Mouse (Mus musculus) gastrocnemius, postnatal 10 days (tissue): Measurements from ENCODE around the gene Chac1. TPM values are rescaled to one million over a fixed set of nuclear protein-coding genes. Genes with fewer than 3 reads are reported as not detected.

Source experiments
- DNase-seq: peaks from one replicate; pipeline ENCODE4 v3.0.0; 2021; ENCODE audit warnings: mixed read lengths
- total RNA-seq, 2 experiments: library from RNA; stranded (reverse); gene quantifications; 2 replicates each; pipeline ENCODE4 v1.2.3; 2021

Gene Chac1
- total RNA-seq, 2 experiments from 2014 or later = 7.0 to 18.8 TPM

GRCm38 (mm10) chr2:119327942-119328526 lies 23.0 kb upstream of the Chac1 start:
- DNase-seq = no peak

- DNase-seq = no peak
Observed at GRCm38 (mm10) chr2:119328546-119328945, 22.5 kb upstream of the Chac1 start.

- no peak for DNase-seq
Observed at GRCm38 (mm10) chr2:119329123-119329817, 21.8 kb upstream of the Chac1 start.

DNA sequence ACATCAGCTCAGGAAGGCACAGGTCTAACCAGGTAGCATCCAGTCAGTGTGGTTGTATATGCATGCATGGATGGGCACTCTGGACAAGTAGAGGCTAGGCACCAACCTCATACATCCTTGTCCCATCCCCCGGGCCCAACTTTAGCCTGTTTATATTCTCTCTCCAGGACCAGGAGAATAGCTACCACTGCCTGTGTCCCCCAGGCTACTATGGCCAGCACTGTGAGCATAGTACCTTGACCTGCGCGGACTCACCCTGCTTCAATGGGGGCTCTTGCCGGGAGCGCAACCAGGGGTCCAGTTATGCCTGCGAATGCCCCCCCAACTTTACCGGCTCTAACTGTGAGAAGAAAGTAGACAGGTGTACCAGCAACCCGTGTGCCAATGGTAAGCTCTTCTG lies 20.2 kb upstream of the Chac1 start:
- DNase-seq = no peak

DNA sequence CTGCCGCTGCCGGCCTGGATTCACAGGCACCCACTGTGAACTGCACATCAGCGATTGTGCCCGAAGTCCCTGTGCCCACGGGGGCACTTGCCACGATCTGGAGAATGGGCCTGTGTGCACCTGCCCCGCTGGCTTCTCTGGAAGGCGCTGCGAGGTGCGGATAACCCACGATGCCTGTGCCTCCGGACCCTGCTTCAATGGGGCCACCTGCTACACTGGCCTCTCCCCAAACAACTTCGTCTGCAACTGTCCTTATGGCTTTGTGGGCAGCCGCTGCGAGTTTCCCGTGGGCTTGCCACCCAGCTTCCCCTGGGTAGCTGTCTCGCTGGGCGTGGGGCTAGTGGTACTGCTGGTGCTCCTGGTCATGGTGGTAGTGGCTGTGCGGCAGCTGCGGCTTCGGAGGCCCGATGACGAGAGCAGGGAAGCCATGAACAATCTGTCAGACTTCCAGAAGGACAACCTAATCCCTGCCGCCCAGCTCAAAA lies 18.8 kb upstream of the Chac1 start:
- no peak for DNase-seq

DNA sequence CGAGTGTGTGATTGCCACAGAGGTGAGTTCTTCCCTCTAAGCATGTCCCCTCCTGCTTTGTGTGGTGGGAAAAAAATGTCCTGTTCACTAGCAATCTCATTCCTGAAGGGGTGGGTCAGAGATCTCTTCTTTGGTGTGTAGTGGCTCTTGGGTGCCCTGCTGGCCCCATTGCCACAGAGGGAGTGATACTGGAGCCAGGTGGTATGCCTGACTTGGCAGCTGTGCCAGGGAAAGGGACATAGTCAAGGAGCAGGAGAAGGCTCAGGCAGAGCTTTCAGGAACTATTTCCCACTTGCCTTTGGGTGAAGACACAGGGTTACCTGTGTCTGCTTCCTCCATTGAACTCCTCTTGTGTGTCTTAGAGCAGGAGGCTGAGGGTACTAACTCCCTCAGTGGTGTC lies 16.9 kb upstream of the Chac1 start:
- no peak for DNase-seq

DNA sequence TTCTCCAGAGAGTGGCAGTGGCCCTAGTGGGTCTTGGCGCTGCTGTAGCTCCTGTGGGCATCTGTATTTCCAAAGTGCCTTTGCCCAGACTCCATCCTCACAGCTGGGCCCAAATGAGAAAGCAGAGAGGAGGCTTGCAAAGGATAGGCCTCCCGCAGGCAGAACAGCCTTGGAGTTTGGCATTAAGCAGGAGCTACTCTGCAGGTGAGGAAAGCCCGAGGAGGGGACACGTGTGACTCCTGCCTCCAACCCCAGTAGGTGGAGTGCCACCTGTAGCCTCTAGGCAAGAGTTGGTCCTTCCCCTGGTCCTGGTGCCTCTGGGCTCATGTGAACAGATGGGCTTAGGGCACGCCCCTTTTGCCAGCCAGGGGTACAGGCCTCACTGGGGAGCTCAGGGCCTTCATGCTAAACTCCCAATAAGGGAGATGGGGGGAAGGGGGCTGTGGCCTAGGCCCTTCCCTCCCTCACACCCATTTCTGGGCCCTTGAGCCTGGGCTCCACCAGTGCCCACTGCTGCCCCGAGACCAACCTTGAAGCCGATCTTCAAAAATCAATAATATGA lies 16.0 kb upstream of the Chac1 start:
- no peak for DNase-seq

DNA sequence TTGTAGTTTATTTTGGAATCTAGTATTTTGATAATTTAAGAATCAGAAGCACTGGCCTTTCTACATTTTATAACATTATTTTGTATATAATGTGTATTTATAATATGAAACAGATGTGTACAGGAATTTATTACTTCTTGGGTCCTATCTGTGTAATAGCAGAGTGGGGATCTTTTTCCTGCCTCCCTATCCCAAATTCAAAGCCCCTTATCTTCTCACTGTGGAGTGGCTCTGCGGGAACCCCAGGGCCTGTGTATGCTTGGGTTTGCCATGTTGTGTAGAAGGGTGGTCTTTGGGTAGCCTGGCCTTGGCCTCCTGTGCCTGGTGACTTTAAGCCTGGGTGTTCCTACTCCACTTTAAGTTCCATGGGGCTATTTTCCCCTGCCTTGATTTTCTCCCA lies 15.5 kb upstream of the Chac1 start:
- DNase-seq = no peak

- no peak for DNase-seq
Observed at GRCm38 (mm10) chr2:119336002-119336401, 15.0 kb upstream of the Chac1 start.

GRCm38 (mm10) chr2:119336470-119336869 lies 14.6 kb upstream of the Chac1 start:
- no peak for DNase-seq

DNA sequence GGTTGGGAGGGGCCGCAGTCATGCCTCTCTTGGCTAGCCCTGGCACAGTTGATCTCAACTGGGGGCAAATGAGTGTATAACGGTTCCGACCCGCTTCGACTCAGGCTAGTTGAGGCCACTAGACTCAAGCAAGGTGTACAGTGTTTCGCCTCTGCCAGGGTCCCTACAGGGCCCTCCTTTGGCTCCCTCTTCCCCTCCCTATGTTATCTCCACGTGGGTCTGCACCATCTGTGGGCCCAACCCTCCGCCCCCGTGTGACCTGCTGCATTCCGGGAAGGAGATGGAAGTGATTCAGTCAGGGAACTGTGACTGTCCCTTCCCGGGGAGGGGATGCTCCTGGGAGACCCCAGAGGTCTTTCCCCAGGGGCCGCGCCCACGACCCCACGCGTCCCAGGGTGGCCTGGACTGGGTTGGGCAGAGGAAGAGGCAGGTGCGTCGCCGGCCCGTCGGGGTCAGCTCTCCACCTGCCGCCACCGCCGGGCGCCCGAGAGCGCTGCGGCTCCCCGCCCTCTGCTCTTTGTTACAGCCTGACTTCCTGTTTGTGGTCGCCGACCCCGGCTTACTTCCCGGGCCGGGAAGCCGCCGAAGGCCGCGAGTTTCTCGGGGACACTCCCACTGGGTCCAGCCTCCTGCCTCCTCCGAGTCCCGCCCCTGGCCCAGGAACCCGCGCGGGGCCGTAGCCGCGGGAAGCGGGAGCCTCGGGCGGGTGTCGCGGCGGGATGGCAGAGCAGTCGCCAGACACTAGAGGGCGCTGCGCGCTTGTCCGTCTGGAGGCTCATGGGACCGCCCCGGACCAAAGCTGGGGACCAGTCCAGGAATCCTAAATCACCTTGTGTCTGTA lies 13.4 kb upstream of the Chac1 start:
- DNase-seq = peak; percentile 96

- DNase-seq = no peak
Observed at GRCm38 (mm10) chr2:119344537-119345138, 6.4 kb upstream of the Chac1 start.

- DNase-seq = no peak
Observed at GRCm38 (mm10) chr2:119353707-119354106, 2.7 kb downstream of the Chac1 start.

DNA sequence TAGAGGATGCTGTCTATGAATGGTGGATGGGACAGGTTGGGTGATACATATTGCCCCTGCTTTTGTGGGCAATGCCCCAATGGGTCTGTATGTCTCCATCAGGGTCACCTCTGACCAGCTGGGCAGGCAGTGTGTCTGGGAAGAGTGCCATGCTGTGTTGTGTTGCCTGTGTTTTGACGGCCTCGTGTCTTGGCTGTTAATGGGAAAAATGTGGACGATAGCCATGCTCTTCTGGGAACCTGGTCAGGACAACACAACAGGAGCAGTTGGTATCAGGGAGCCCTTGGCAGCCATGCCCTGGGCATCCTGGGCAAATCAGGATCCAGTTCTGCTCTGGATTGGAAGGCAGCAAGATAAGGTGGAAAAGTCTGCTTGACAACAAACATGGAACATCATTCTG lies 4.1 kb downstream of the Chac1 start:
- DNase-seq = peak; percentile 64

DNA sequence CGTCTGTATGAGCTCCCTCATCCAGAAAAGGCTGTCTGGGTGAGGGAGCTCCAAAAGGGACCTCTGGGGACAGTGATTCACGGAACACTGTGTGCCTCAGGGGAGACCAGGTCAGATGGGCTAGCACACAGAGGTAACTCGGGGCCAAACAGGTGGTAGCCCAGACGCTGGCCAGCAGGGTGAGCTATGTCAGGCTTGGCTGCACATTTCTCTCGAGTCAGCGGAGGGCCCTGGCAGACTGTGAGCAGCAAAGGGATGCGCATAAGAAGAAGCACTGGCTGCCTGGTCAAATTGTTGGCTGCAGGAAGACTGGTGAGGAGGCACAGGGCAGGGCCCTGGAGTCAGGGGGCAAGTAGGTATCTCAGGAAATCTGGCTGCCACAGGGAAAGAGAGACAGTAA lies 4.6 kb downstream of the Chac1 start:
- DNase-seq = peak; percentile 68

- no peak for DNase-seq
Observed at GRCm38 (mm10) chr2:119356310-119356709, 5.3 kb downstream of the Chac1 start.

DNA sequence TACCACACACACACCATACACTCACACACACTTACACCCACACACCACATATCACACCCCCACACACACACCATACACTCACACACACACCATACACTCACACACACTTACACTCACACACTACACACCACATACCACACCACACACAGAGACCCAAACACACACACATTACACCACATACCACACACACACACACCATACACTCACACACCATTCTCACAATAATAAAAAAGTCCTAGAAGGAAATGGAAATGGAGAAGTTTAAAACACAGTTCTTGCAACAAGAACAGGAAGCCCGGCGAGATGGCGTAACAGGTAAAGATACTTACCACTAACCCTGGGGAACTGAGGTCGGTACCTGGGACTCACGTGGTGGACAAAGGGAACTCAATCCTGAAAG lies 5.8 kb downstream of the Chac1 start:
- no peak for DNase-seq

DNA sequence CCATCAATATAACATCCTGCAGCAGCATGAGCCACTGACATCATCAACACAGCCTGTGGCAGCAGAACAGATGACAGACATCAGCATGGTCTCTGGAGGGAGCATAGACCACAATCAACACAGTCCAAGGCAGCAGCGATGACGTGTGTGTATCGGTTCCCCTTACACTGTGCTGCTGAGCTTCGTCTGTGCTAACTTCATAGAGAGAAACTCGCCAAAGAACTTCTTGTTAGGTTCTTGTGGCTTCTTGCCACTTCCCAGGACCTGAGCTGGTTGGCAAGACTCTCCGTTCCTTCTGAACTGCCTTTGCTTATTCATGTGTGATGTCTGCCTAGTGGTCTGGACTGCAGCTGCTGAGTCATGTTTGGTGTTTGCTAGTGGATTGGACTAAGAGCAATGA lies 7.2 kb downstream of the Chac1 start:
- DNase-seq = no peak

DNA sequence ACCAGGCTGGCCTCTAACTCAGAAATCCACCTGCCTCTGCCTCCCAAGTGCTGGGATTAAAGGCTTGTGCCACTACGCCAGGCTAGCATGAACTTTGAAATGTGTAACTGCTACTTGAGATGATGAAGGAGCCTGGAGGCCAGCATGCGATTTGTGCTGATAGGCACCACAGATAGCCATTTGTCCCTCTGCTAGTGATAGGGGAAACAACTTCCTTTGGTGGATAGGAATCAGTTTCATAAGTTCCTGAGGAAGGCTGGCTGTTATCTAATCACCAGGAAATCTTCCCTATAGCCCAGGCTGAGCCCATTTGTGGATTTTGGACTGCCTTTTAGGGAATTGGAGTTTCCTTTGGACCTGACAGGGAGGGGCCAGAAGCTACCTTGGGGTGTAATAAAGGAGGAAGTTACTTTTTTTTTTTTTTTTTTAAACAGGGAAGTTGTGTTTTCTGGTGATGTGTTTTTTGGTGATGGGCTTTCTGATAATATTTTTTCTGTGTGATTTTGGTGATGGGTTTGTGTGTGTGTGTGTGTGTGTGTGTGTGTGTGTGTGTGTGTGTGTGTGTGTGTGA lies 8.8 kb downstream of the Chac1 start:
- no peak for DNase-seq

DNA sequence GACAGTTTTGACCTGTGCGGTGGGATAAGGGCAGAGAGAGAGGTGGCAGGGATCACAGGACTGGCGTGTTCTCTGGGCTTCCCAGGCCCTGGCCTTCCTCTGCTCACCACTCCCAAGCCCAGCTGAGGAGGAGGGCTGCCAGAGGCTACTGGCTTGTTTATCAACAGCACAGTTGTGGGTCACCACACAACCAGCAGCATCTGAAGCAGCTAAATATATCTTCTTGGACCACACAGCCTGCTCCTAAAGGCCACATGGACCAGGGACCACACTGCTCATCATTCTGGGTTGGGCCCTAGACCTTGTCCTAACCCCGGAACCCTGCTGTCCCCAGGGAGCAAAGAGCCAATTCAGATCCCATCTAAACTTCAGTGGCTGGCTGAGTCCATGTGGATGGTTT lies 13.9 kb downstream of the Chac1 start:
- no peak for DNase-seq

DNA sequence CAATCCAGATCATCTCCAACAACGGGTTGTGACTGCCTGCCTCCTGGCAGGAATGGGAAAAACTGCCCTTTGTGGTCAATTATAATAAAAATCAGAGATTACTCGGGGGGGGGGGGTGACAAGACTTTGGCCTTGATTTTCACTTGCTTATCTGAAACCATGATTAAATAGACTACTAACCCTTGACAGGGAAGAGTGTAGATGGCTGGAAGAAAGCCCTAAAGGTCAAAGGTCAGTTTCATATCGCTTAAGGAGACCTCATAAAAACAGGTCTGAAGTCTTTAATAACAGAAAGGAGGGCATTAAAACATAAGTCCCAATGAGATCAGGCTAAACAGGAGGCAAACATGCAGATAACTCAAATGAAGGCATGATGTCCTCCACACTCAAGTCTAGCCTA lies 16.3 kb downstream of the Chac1 start:
- DNase-seq = no peak

DNA sequence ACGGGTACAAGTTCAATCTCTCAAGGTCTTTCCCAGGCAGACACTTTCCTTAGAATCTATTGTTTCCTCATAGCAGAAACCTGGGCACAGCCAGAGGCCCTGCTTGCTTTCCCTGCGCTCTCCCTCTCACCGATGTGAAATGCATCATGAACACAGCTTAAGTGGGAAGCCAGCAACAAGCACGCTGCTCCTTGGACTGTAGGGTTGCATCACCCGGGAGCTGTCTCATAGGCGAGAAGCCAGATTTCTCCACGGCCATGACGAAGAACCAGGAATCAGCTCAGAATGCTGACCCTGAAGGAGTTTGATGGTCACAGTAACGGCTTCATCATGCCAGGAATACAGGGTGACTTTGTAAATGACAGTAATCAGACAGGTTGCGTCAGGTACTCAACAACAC lies 19.1 kb downstream of the Chac1 start:
- DNase-seq = no peak
